In the genomic region with DNA sequence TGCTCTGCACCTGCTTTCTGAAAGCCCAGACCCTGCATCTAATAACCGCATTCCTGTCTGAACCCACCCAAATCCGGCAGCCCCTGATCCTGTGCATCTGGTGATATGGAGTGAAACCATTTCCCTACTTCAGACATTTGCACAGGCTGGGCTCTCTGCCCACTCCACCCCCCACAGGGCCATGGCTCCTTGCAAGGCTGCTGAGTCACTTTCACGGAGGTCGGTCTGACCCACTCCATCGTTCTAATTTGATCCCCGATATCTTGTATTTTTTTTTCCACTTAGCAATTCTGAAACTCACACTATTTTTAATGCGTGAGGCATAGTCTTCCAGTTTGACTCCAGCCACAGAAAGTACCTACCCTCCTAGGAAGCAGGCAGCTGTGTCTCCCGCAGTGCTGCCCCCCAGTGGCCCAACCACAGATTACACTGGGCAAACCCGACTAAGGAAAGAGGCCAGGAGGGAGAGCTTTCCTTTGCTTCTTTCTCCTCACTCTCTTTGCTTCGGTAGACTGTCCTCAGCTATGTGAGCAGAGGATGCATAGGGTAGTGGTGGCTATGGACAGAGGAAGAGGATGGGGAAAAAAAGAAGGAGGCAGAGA, we compare ENCODE assay signal across 9 mouse cellular contexts. TPM values are rescaled to one million over a fixed set of nuclear protein-coding genes. Genes with fewer than 3 reads are reported as not detected.
DNase-seq lines count a peak whose midpoint lies in the region; ATAC-seq and TF ChIP-seq lines count a peak whose summit lies in the region.
"Had no signal": no experiment of that assay in that cellular context is flagged by ENCODE, and none has a peak within 500 bp of the region (broad histone marks: within the 10 kb centered on the region; RNA-seq: fewer than 3 reads in every experiment).

No protein-coding gene starts in this region.

- H3K27ac ChIP-seq in CH12.LX (ENCODE audit: insufficient read depth, low read depth) = no peak overlapping the region
- no peak overlapping the region for H3K27ac ChIP-seq in stomach, postnatal 0 days (replicated peaks)
- H3K27ac ChIP-seq: limb, embryonic 12.5 days had no signal

- dilution Hi-C loops in CH12.LX (cut with MboI; ENCODE audit: extremely low pct_ligation_motif_present, extremely low pct_unique_long_range_greater_than_20kb, low sequenced_read_pairs) = no loop called here

- no peaks in the 10 kb centered on the region for H3K79me2 ChIP-seq in CH12.LX (replicated peaks; ENCODE audit: control insufficient read depth, extremely low read depth, insufficient read depth, poor library complexity, severe bottlenecking)

- H3K4me1 ChIP-seq in CH12.LX (ENCODE audit: control insufficient read depth in 1 of 2, insufficient read depth in 2 of 2) = no peaks in the 10 kb centered on the region; a peak in 1 of 4 replicates
- H3K4me1 ChIP-seq in stomach, postnatal 0 days (replicated peaks; ENCODE audit: control insufficient read depth, insufficient read depth) = no peaks in the 10 kb centered on the region
- H3K4me1 ChIP-seq: limb, embryonic 12.5 days had no signal

- WGBS in stomach, postnatal 0 days = 35% methylated on average over 10 of the region's 10 CpGs

- H3K36me3 ChIP-seq in CH12.LX (replicated peaks in 1 of 2; ENCODE audit: control insufficient read depth in 1 of 2, insufficient read depth in 1 of 2, low read length in 1 of 2) = no peaks in the 10 kb centered on the region
- H3K36me3 ChIP-seq in stomach, postnatal 0 days (ENCODE audit: control insufficient read depth, insufficient read depth, low read length) = no peaks in the 10 kb centered on the region
- H3K36me3 ChIP-seq: limb, embryonic 12.5 days had no signal

- H3K4me3 ChIP-seq in CH12.LX (replicated peaks in 1 of 3; ENCODE audit: low read depth in 2 of 3, low read length in 2 of 3, poor library complexity in 1 of 3) = no peak overlapping the region
- no peak overlapping the region for H3K4me3 ChIP-seq in stomach, postnatal 0 days (ENCODE audit: low read depth, low read length)
- H3K4me3 ChIP-seq: limb, embryonic 12.5 days had no signal

- peaks cover 8% of the 10 kb centered on the region for H3K9me3 ChIP-seq in CH12.LX (replicated peaks; ENCODE audit: low read length)
- H3K9me3 ChIP-seq in stomach, postnatal 0 days (ENCODE audit: control insufficient read depth, low read length) = no peaks in the 10 kb centered on the region
- H3K9me3 ChIP-seq: limb, embryonic 12.5 days had no signal

- TF ChIP-seq POLR2A in CH12.LX (IDR thresholded peaks at IDR 0.05; ENCODE audit: low read depth, low read length) = no peak

- TF ChIP-seq EP300 in CH12.LX (IDR thresholded peaks at IDR 0.05; ENCODE audit: low read length) = no peak
- TF ChIP-seq EP300 in stomach, postnatal 0 days (optimal IDR thresholded peaks at IDR 0.05) = no peak

- in situ Hi-C loops in CH12.LX (cut with MboI; ENCODE audit: low pct_ligation_motif_present, low pct_unique_long_range_greater_than_20kb, low sequenced_read_pairs) = no loop called here

- H3K9ac ChIP-seq in CH12.LX (ENCODE audit: insufficient read depth, low read depth) = no peak overlapping the region
- no peak overlapping the region for H3K9ac ChIP-seq in stomach, postnatal 0 days (ENCODE audit: low read length)
- H3K9ac ChIP-seq: limb, embryonic 12.5 days had no signal

- peak; percentile 26 for TF ChIP-seq RAD21 in CH12.LX (IDR thresholded peaks at IDR 0.05; ENCODE audit: low read depth, low read length)

- ATAC-seq in frontal cortex, adult (ENCODE audit: low TSS enrichment) = peak; percentile 50
- no peak for ATAC-seq in stomach, postnatal 0 days (ENCODE audit: low FRiP score, low TSS enrichment)

- H3K4me2 ChIP-seq in CH12.LX (ENCODE audit: insufficient read depth, low read depth, poor library complexity, severe bottlenecking) = peak overlapping the region; percentile 58
- no peak overlapping the region for H3K4me2 ChIP-seq in stomach, postnatal 0 days (replicated peaks; ENCODE audit: low read depth)
- H3K4me2 ChIP-seq: limb, embryonic 12.5 days had no signal

- peak; percentile 63 to 82; a peak in 3 of 4 replicates for TF ChIP-seq CTCF in CH12.LX (conservative IDR thresholded peaks at IDR 0.05 in 1 of 2, IDR thresholded peaks at IDR 0.05 in 1 of 2; ENCODE audit: low read depth in 2 of 2, low read length in 2 of 2)
- peak; percentile 77 for TF ChIP-seq CTCF in stomach, postnatal 0 days (IDR thresholded peaks at IDR 0.05; ENCODE audit: low read depth)

- H3K27me3 ChIP-seq in CH12.LX (replicated peaks) = peaks cover 57% of the 10 kb centered on the region
- no peaks in the 10 kb centered on the region for H3K27me3 ChIP-seq in stomach, postnatal 0 days (ENCODE audit: control insufficient read depth, insufficient read depth, low read length)
- H3K27me3 ChIP-seq: limb, embryonic 12.5 days had no signal

- no peak for DNase-seq in frontal cortex, postnatal 10 days (ENCODE audit: low spot score in 2 of 2)
- DNase-seq in CH12.LX (ENCODE audit: extremely low read depth) = peak; percentile 58
- peak; percentile 36 for DNase-seq in c-Kit-positive CD71-negative TER-119-negative erythroid progenitor cells, embryonic 14.5 days (ENCODE audit: low read depth)
- peak; percentile 65 to 67 for DNase-seq in gastrocnemius, adult 8-10 months (ENCODE audit: low spot score in 2 of 2)
- DNase-seq in layer of hippocampus, postnatal 14 days (ENCODE audit: low spot score in 2 of 2) = peak; percentile 48 to 66
- peak; percentile 56 for DNase-seq in mesoderm, embryonic 11.5 days (ENCODE audit: low read depth, low spot score)
- peak; percentile 81 for DNase-seq in stomach, postnatal 0 days (ENCODE audit: low spot score)

TF ChIP-seq in CH12.LX, 34 proteins besides CTCF, POLR2A, EP300 and RAD21 (continues in another document):
- TF ChIP-seq E2F4 (IDR thresholded peaks at IDR 0.05; ENCODE audit: insufficient replicate concordance, low read depth, low read length) (no peak), MYC (IDR thresholded peaks at IDR 0.05; ENCODE audit: low read depth, low read length) (no peak), CHD2 (IDR thresholded peaks at IDR 0.05; ENCODE audit: low read length) (no peak), KAT2A (IDR thresholded peaks at IDR 0.05; ENCODE audit: insufficient replicate concordance, low read length) (no peak), PAX5 (IDR thresholded peaks at IDR 0.05; ENCODE audit: low read length) (no peak), JUND (conservative IDR thresholded peaks at IDR 0.05; ENCODE audit: low read depth, low read length) (no peak), MXI1 (IDR thresholded peaks at IDR 0.05; ENCODE audit: low read depth, low read length) (no peak), ZKSCAN1 (IDR thresholded peaks at IDR 0.05; ENCODE audit: borderline replicate concordance, low read depth, low read length) (no peak), USF2 (conservative IDR thresholded peaks at IDR 0.05; ENCODE audit: low read depth, low read length) (no peak), ZNF384 (IDR thresholded peaks at IDR 0.05; ENCODE audit: low read depth, low read length) (no peak), ELF1 (IDR thresholded peaks at IDR 0.05; ENCODE audit: low read depth, low read length) (peak; percentile 30; the same call in 1 of the 2 replicates), MAX (IDR thresholded peaks at IDR 0.05; ENCODE audit: low read length) (no peak), RCOR1 (conservative IDR thresholded peaks at IDR 0.05; ENCODE audit: low read depth, low read length) (no peak), MEF2A (IDR thresholded peaks at IDR 0.05; ENCODE audit: borderline replicate concordance, low read depth, low read length) (peak; percentile 63; the same call in 1 of the 2 replicates), POLR2AphosphoS2 (IDR thresholded peaks at IDR 0.05; ENCODE audit: low read depth, low read length) (no peak), NRF1 (IDR thresholded peaks at IDR 0.05; ENCODE audit: low read depth, low read length) (no peak), SIN3A (IDR thresholded peaks at IDR 0.05; ENCODE audit: low read length) (no peak), ETS1 (conservative IDR thresholded peaks at IDR 0.05; ENCODE audit: low read depth, low read length) (no peak), JUN (IDR thresholded peaks at IDR 0.05; ENCODE audit: insufficient read depth, low read depth, low read length) (no peak), CHD1 (IDR thresholded peaks at IDR 0.05; ENCODE audit: low read depth, low read length) (no peak), HCFC1 (IDR thresholded peaks at IDR 0.05; ENCODE audit: low read depth, low read length) (no peak), SMC3 (IDR thresholded peaks at IDR 0.05; ENCODE audit: low read depth, low read length) (peak; percentile 65), MAFK (IDR thresholded peaks at IDR 0.05; ENCODE audit: insufficient replicate concordance, low read length) (no peak), TCF12 (IDR thresholded peaks at IDR 0.05; ENCODE audit: low read depth, low read length) (no peak), BHLHE40 (IDR thresholded peaks at IDR 0.05; ENCODE audit: low read depth, low read length) (no peak), USF1 (IDR thresholded peaks at IDR 0.05; ENCODE audit: low read depth, low read length) (no peak), ZMIZ1 (IDR thresholded peaks at IDR 0.05; ENCODE audit: low read depth, low read length) (no peak), GABPA (IDR thresholded peaks at IDR 0.05; ENCODE audit: insufficient replicate concordance, low read depth, low read length) (no peak), UBTF (IDR thresholded peaks at IDR 0.05; ENCODE audit: low read depth, low read length) (no peak)

RNA-seq across cellular contexts. Expression of a gene that starts 7.6 kb away (rescaled TPM):
- total RNA-seq in CH12.LX (2012; rRNA removed) = not detected in 2 replicates
- not detected in 2 replicates for total RNA-seq in CH12.LX (2014; rRNA removed)
- polyA plus RNA-seq in CH12.LX (2012; ENCODE audit: insufficient read length, low read depth) = not detected in 2 replicates
- under 1 TPM in 2 of 4 experiments, not detected in 2; 0.07 to 0.13 TPM for total RNA-seq in gastrocnemius, adult 8-10 months (2022)
- not detected for total RNA-seq in layer of hippocampus, postnatal 14 days (2021)
- polyA plus RNA-seq in stomach, postnatal 0 days (2015; fragmentation: Nextera tagmentation; extraction: Ambion mirVana) = 0.21 and 0.23 TPM in 2 replicates
- polyA plus RNA-seq: limb, embryonic 12.5 days had no signal

RNA-seq across cellular contexts. Expression of a gene that starts 19.7 kb away (rescaled TPM):
- not detected in 2 replicates for total RNA-seq in CH12.LX (2012; rRNA removed)
- not detected in 2 replicates for total RNA-seq in CH12.LX (2014; rRNA removed)
- polyA plus RNA-seq in CH12.LX (2012; ENCODE audit: insufficient read length, low read depth) = not detected in 2 replicates
- total RNA-seq in gastrocnemius, adult 8-10 months (2022) = 1 to 10 TPM; 1.9 to 2.4 (median 2.2) TPM
- 10 to 100 TPM; 12.6 to 13.4 TPM for total RNA-seq in layer of hippocampus, postnatal 14 days (2021)
- 1.2 and 1.3 TPM in 2 replicates for polyA plus RNA-seq in stomach, postnatal 0 days (2015; fragmentation: Nextera tagmentation; extraction: Ambion mirVana)

RNA-seq across cellular contexts. Expression of a gene that starts 39.3 kb away (rescaled TPM):
- total RNA-seq in CH12.LX (2012; rRNA removed) = not detected in 2 replicates
- total RNA-seq in CH12.LX (2014; rRNA removed) = not detected in 2 replicates
- polyA plus RNA-seq in CH12.LX (2012; ENCODE audit: insufficient read length, low read depth) = not detected in 2 replicates
- total RNA-seq in gastrocnemius, adult 8-10 months (2022) = not detected
- total RNA-seq in layer of hippocampus, postnatal 14 days (2021) = 1 to 10 TPM; 1.2 to 1.3 TPM
- polyA plus RNA-seq in stomach, postnatal 0 days (2015; fragmentation: Nextera tagmentation; extraction: Ambion mirVana) = 0.05 and 0.23 TPM in 2 replicates

Comparison
In these comparisons a context has a peak if more than half of its experiments do, and no peak if none do; other contexts are left out.
1. DNase-seq: peak in CH12.LX (single experiment), c-Kit-positive CD71-negative TER-119-negative erythroid progenitor cells, embryonic 14.5 days (single experiment), gastrocnemius, adult 8-10 months (2 of 2), layer of hippocampus, postnatal 14 days (2 of 2), mesoderm, embryonic 11.5 days (single experiment) and stomach, postnatal 0 days (single experiment); none in frontal cortex, postnatal 10 days (0 of 2).